10 mouse cellular contexts compared by ENCODE assay signal in the genomic region with DNA sequence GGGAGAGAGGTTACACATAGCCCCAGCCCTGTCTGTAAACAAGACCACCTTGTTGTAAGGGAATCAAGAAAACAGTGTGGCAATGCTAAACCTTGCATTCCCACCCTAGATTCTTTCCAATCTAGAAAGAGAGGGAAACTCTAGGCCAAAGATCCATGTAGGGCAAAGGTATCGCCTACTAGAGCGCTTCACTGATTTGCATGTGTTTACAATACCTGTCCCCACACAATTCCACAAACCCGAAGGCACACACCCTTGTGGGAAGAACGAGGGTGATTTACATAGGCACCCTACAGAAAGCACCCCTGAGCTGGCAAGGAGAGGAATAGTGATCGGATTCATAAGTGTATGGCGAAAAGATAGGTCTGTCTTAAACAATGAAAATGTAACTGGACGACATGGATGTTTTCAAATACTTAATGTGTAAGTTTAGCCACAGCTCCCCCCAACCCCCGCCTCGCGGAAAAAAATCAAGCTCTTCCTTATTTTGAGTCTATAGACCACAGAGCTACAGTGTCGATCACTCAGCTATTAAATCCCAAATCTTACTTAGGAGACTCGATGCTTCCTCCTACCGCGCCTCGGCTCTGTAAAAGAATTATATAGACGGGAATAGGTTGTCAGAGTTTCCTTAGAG. TPM values are rescaled to one million over a fixed set of nuclear protein-coding genes. Genes with fewer than 3 reads are reported as not detected.
A peak's percentile ranks its signal among the peaks of the same experiment; 100 is the strongest.
DNase-seq lines count a peak whose midpoint lies in the region.
"Had no signal": no experiment of that assay in that cellular context is flagged by ENCODE, and none has a peak within 500 bp of the region (broad histone marks: within the 10 kb centered on the region; RNA-seq: fewer than 3 reads in every experiment).

No protein-coding gene starts in this region.

- peak overlapping the region; percentile 71 for H3K4me3 ChIP-seq in heart, embryonic 10.5 days

- intact Hi-C loops in heart, postnatal 10 days (cut with DNase I) = no loop called here

- no peaks in the 10 kb centered on the region for H3K9me3 ChIP-seq in heart, embryonic 10.5 days

- H3K4me1 ChIP-seq in heart, embryonic 10.5 days = peaks cover 21% of the 10 kb centered on the region; the same call in 1 of the 2 replicates

- H3K27me3 ChIP-seq in heart, embryonic 10.5 days (ENCODE audit: insufficient read depth, poor library complexity, severe bottlenecking) = peaks cover 13% of the 10 kb centered on the region

- WGBS in heart, embryonic 10.5 days = 29% methylated on average over 16 of the region's 16 CpGs

- no peaks in the 10 kb centered on the region for H3K36me3 ChIP-seq in heart, embryonic 10.5 days

- H3K27ac ChIP-seq in heart, embryonic 10.5 days = no peak overlapping the region

- DNase-seq in heart, embryonic 10.5 days (ENCODE audit: low spot score) = no peak
- DNase-seq in heart, postnatal 10 days = no peak
- DNase-seq in thymus, postnatal 14 days = peak; percentile 14
- DNase-seq in thymus, postnatal 25 days = no peak
- DNase-seq in lung, postnatal 14 days = peak; percentile 12
- DNase-seq in adrenal gland, postnatal 36 days = no peak
- no peak for DNase-seq in c-Kit-positive CD71-positive TER-119-positive erythroid progenitor cells, embryonic 14.5 days (ENCODE audit: low spot score)
- no peak for DNase-seq in thymus, postnatal 0 days (ENCODE audit: low spot score)
- DNase-seq: cerebellum, postnatal 25 days; left cerebral cortex, postnatal 4 days had no signal

RNA-seq across cellular contexts. Expression of a gene that starts 1.1 kb away (rescaled TPM):
- polyA plus RNA-seq in heart, embryonic 10.5 days (2016; fragmentation: Nextera tagmentation; extraction: Ambion mirVana) = 7.5 and 12.1 TPM in 2 replicates
- 10 to 100 TPM in 1 of 2 experiments, 1 to 10 TPM in 1; 8.0 to 10.8 TPM for total RNA-seq in heart, postnatal 10 days (2021)
- 1 to 10 TPM; 2.2 to 3.2 TPM for total RNA-seq in adrenal gland, postnatal 36 days (2021)
- polyA plus RNA-seq in thymus, postnatal 0 days (2015; fragmentation: Nextera tagmentation; extraction: Ambion mirVana) = 25.2 and 25.8 TPM in 2 replicates

RNA-seq across cellular contexts. Expression of a gene that starts 47.0 kb away (rescaled TPM):
- 18.1 and 21.0 TPM in 2 replicates for polyA plus RNA-seq in heart, embryonic 10.5 days (2016; fragmentation: Nextera tagmentation; extraction: Ambion mirVana)
- total RNA-seq in heart, postnatal 10 days (2021) = 100 to 1,000 TPM; 128 to 131 TPM
- 10 to 100 TPM; 59.1 to 63.4 TPM for total RNA-seq in adrenal gland, postnatal 36 days (2021)
- polyA plus RNA-seq in thymus, postnatal 0 days (2015; fragmentation: Nextera tagmentation; extraction: Ambion mirVana) = 10.8 and 11.8 TPM in 2 replicates

Comparison
In these comparisons a context has a peak if more than half of its experiments do, and no peak if none do; other contexts are left out.
1. DNase-seq: peak in thymus, postnatal 14 days (single experiment) and lung, postnatal 14 days (single experiment); none in heart, embryonic 10.5 days (single experiment), heart, postnatal 10 days (0 of 2), thymus, postnatal 25 days (single experiment), adrenal gland, postnatal 36 days (0 of 2), c-Kit-positive CD71-positive TER-119-positive erythroid progenitor cells, embryonic 14.5 days (single experiment) and thymus, postnatal 0 days (single experiment).